Mouse (Mus musculus): ENCODE measurements around the gene H2-Q1.
"Not testable (repeated sequence)": the region's sequence is repeated elsewhere in the genome, so short reads cannot be mapped to it uniquely, and the experiment has no call there.

Gene H2-Q1

DNA sequence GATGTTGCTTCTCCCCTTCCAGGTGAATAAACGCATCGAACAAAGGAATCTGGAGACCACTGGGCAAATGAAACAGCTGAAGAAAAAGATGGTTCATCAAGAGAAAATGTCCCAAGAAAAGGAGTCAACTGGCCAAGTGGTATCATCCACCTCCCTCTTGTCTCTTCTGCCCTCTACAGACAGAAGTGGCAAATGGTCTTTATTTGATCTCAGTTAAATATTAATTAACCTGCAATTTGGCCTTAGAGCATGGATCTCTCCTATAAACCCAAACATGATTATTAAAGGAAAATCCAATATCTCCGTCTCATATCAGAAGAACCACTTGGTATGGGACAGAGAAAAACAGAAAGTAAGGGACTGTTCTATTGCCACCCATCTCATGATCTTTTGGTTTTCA lies 9.5 kb downstream of the H2-Q1 start:
- in situ Hi-C loops (cut with MboI; ENCODE audit: low pct_unique_long_range_greater_than_20kb in 1 of 2, low sequenced_read_pairs in 2 of 2, unreplicated experiment in 1 of 2) = loop anchor here in 1 of 2 experiments (25.0 kb wide), 1 partner anchor 108 kb away; the partner anchor contains the start of gene H2-Q7

DNA sequence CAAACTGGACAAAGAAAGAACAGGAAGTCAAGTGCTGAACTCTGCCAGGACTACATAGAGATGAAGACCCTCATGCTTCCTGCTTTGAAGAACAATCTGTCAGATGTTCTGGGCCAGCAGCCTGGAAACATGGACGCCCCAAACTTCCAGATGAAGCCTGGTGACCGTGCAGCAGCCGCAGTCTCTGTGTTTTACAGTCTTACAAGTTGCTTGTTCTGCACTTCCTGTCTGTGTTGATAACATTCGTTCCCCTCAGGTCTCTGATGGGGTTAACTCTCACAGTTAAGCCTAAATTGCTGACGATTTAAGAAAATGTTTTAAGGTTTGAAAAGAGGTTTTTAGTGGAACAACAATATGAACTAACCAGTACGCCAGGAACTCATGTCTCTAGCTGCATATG lies 11.3 kb downstream of the H2-Q1 start:
- in situ Hi-C loops (cut with MboI; ENCODE audit: low pct_unique_long_range_greater_than_20kb in 1 of 2, low sequenced_read_pairs in 2 of 2, unreplicated experiment in 1 of 2) = loop anchor here in 1 of 2 experiments (25.0 kb wide), 1 partner anchor 106 kb away; the partner anchor contains the start of gene H2-Q7

GRCm38 (mm10) chr17:35342071-35342671 lies 22.0 kb downstream of the H2-Q1 start, which contains the start of gene H2-Q2:
Gene H2-Q2, plus strand, starts transcription at chr17:35342242.
- in situ Hi-C loops (cut with MboI; ENCODE audit: low pct_unique_long_range_greater_than_20kb in 1 of 2, low sequenced_read_pairs in 2 of 2, unreplicated experiment in 1 of 2) = loop anchor here in 1 of 2 experiments (25.0 kb wide), 1 partner anchor 95 kb away; the partner anchor contains the start of gene H2-Q7

DNA sequence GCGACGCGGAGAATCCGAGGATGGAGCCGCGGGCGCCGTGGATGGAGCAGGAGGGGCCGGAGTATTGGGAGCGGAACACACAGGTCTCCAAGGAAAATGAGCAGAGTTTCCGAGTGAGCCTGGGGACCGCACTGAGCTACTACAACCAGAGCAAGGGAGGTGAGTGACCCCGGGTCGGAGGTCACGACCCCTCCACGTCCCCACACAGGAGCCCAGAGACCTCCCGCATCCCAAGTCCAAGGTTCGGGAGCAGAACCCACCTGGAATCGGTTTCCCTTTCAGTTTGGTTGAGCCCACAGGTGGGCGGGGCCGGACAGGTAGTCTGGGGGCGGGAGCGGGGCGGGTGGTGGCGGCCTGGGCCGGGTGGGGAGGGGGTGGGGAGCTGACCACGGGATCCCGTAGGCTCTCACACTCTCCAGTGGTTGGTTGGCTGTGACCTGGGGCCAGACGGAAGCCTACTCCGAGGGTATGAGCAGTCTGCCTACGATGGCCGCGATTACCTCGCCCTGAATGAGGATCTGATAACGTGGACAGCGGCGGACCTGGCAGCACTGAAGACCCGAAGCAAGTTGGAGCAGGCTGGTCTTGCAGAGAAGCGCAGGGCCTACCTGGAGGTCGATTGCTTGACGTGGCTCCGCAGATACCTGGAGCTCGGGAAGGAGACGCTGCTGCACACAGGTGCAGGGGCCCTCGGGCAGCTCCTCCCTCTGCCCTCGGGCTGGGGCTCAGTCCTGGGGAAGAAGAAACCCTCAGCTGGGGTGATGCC lies 22.7 kb downstream of the H2-Q1 start:
- in situ Hi-C loops (cut with MboI; ENCODE audit: low pct_unique_long_range_greater_than_20kb in 1 of 2, low sequenced_read_pairs in 2 of 2, unreplicated experiment in 1 of 2) = loop anchor here in 1 of 2 experiments (25.0 kb wide), 1 partner anchor 94 kb away; the partner anchor contains the start of gene H2-Q7

DNA sequence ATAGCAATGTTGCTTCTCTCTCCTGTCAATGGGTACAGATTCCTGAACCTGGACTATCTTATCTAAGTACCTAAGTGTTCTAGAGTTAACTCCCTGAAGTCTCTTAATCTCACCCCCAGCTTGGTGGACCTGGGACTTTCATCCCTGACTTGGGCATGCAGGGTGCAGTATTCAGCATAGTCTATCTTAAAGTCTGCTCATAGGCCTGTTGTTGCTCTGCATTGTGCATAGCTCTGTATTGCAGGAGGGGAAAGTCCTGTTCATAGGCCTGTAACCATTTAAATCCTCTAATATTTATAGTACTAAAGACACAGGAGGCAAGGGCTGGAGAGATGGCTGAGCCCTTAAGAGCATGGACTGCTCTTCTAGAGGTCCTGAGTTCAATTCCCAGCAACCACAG lies 27.5 kb downstream of the H2-Q1 start:
- in situ Hi-C loops (cut with MboI; ENCODE audit: low pct_unique_long_range_greater_than_20kb in 1 of 2, low sequenced_read_pairs in 2 of 2, unreplicated experiment in 1 of 2) = loop anchor here in 1 of 2 experiments (25.0 kb wide), 1 partner anchor 90 kb away; the partner anchor contains the start of gene H2-Q7

DNA sequence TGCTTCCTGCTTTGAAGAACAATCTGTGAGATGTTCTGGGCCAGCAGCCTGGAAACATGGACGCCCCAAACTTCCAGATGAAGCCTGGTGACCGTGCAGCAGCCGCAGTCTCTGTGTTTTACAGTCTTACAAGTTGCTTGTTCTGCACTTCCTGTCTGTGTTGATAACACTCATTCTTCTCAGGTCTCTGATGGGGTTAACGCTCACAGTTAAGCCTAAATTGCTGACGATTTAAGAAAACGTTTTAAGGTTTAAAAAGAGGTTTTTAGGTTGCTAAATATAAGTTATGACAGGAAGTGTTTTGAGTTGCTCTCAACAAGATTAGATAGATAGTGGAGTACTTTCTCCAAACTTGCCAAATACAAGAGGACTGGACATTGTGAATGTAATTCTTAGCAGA lies 33.1 kb downstream of the H2-Q1 start:
- in situ Hi-C loops (cut with MboI; ENCODE audit: low pct_unique_long_range_greater_than_20kb in 1 of 2, low sequenced_read_pairs in 2 of 2, unreplicated experiment in 1 of 2) = not testable (repeated sequence)

- in situ Hi-C loops (cut with MboI; ENCODE audit: low pct_unique_long_range_greater_than_20kb in 1 of 2, low sequenced_read_pairs in 2 of 2, unreplicated experiment in 1 of 2) = no loop called here
These were observed 33.9 kb downstream of the H2-Q1 start for GRCm38 (mm10) chr17:35354071-35354470.

GRCm38 (mm10) chr17:35357086-35357485 lies 36.9 kb downstream of the H2-Q1 start:
- in situ Hi-C loops (cut with MboI; ENCODE audit: low pct_unique_long_range_greater_than_20kb in 1 of 2, low sequenced_read_pairs in 2 of 2, unreplicated experiment in 1 of 2) = no loop called here

GRCm38 (mm10) chr17:35358763-35359469 lies 38.7 kb downstream of the H2-Q1 start:
- in situ Hi-C loops (cut with MboI; ENCODE audit: low pct_unique_long_range_greater_than_20kb in 1 of 2, low sequenced_read_pairs in 2 of 2, unreplicated experiment in 1 of 2) = no loop called here

DNA sequence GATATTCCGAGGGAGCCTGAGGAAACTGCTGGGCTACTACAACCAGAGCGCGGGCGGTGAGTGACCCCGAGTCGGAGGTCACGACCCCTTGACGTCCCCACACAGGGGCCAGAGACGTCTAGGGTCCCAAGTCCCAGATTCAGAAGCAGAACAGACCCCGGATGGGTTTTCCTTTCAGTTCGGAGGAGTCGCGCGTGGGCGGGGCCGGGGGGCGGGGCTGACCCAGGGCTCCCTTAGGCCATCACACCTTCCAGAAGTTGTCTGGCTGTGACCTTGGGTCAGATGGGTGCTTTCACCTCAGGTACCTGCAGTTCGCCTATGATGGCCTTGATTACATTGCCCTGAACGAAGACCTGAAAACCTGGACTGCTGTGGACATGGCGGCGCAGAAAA lies 39.3 kb downstream of the H2-Q1 start:
- in situ Hi-C loops (cut with MboI; ENCODE audit: low pct_unique_long_range_greater_than_20kb in 1 of 2, low sequenced_read_pairs in 2 of 2, unreplicated experiment in 1 of 2) = no loop called here

Measured in mouse embryonic stem cell (cell line).